Mouse (Mus musculus) E14TG2a.4 (cell line): Measurements from ENCODE around the gene Gm45233.

Experiments
- CTCF ChIP-seq: conservative IDR thresholded peaks from 2 replicates; pipeline ENCODE4 v1.5.1; 2014; ENCODE audit warnings: low read length
- NANOG ChIP-seq: IDR thresholded peaks from 2 replicates; pipeline ENCODE4 v1.6.1; 2014; ENCODE audit warnings: borderline replicate concordance, low read length, mixed read lengths
- POU5F1 ChIP-seq: IDR thresholded peaks from 2 replicates; pipeline ENCODE4 v1.6.1; 2014; ENCODE audit warnings: low read length, borderline replicate concordance

DNA sequence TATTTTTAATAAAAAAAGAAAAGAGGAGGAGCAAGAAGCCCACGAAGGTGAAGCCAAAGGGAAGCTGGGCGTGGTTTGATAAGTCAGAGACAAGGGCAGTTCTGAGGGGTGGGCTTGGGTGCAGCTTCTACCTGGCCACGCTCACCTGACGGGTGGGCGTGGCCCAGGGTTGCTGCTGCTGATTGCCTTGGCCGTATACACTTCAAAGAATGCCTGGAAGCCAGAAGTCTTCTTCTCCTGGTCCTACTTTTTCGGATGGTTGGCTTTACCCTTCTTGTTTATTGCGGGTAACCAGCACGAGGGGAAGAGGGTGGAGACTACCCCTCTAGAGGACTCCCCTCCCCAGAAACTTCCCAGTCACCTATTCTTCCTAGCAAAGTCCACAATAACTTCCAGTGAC, 1.2 kb upstream of the Gm45233 start:
- TF ChIP-seq CTCF (no peak), NANOG (no peak), POU5F1 (no peak)
